In genomic region chr1:118826614-118827013, GRCm38 (mm10) we compare ENCODE assay signal across 19 mouse cellular contexts.
DNase-seq lines count a peak whose midpoint lies in the region; ATAC-seq and TF ChIP-seq lines count a peak whose summit lies in the region.
"Had no signal": no experiment of that assay in that cellular context is flagged by ENCODE, and none has a peak within 500 bp of the region (broad histone marks: within the 10 kb centered on the region; RNA-seq: fewer than 3 reads in every experiment).

No protein-coding gene starts in this region.

- no peak overlapping the region for H3K9ac ChIP-seq in limb, embryonic 15.5 days
- H3K9ac ChIP-seq: lung, embryonic 14.5 days; midbrain, embryonic 13.5 days had no signal

- H3K27me3 ChIP-seq in limb, embryonic 15.5 days, result no peaks in the 10 kb centered on the region
- H3K27me3 ChIP-seq: midbrain, embryonic 13.5 days had no signal

- DNase-seq in frontal cortex, adult 2 months (ENCODE audit: extremely low spot score in 1 of 2, low spot score in 1 of 2), result peak; percentile 22 to 64
- no peak for DNase-seq in frontal cortex, postnatal 25 days (ENCODE audit: low spot score in 2 of 2)
- peak; percentile 82 for DNase-seq in brain, embryonic 14.5 days (ENCODE audit: low read depth)
- DNase-seq in forelimb bud, embryonic 11.5 days (ENCODE audit: low read depth, low spot score), result peak; percentile 65
- DNase-seq in lung, adult 18-20 months, result no peak
- no peak for DNase-seq in gastrocnemius, adult 8-10 months (ENCODE audit: low spot score in 2 of 2)
- DNase-seq: gastrocnemius, postnatal 36 days; kidney, adult 8-10 months; lung, embryonic 14.5 days; retina, postnatal 1 day had no signal

- no peak for ATAC-seq in limb, embryonic 15.5 days (ENCODE audit: insufficient number of reproducible peaks, low FRiP score, low TSS enrichment, low read depth)
- ATAC-seq in granulocyte monocyte progenitor cell, adult 5-6 weeks (replicated peaks; ENCODE audit: poor library complexity, severe bottlenecking), result no peak
- ATAC-seq: hindbrain, embryonic 16.5 days had no signal

- TF ChIP-seq CTCF in brain, embryonic 14.5 days (IDR thresholded peaks at IDR 0.05; ENCODE audit: borderline replicate concordance, extremely low read depth, insufficient read depth, insufficient read length), result no peak

- TF ChIP-seq POLR2A in brain, embryonic 14.5 days (IDR thresholded peaks at IDR 0.05; ENCODE audit: borderline replicate concordance, extremely low read depth, insufficient read depth, insufficient read length, poor library complexity, severe bottlenecking), result no peak

- 38% methylated on average over 11 of the region's 11 CpGs for WGBS in limb, embryonic 15.5 days

- no peaks in the 10 kb centered on the region for H3K36me3 ChIP-seq in limb, embryonic 15.5 days
- H3K36me3 ChIP-seq: embryonic facial prominence, embryonic 10.5 days; G1E; midbrain, embryonic 13.5 days had no signal

- no peak overlapping the region for H3K4me3 ChIP-seq in limb, embryonic 15.5 days
- H3K4me3 ChIP-seq: embryonic facial prominence, embryonic 10.5 days; erythroblast, embryonic 14.5 days; midbrain, embryonic 13.5 days; myocyte had no signal

- H3K9me3 ChIP-seq in limb, embryonic 15.5 days, result no peaks in the 10 kb centered on the region
- H3K9me3 ChIP-seq: embryonic facial prominence, embryonic 10.5 days; midbrain, embryonic 13.5 days had no signal

- peak overlapping the region; percentile 83 for H3K27ac ChIP-seq in limb, embryonic 15.5 days
- H3K27ac ChIP-seq: embryonic facial prominence, embryonic 10.5 days; midbrain, embryonic 13.5 days had no signal

- H3K4me2 ChIP-seq in limb, embryonic 15.5 days, result no peak overlapping the region
- H3K4me2 ChIP-seq: heart, embryonic 11.5 days; lung, embryonic 14.5 days; midbrain, embryonic 13.5 days had no signal

- peaks cover 34% of the 10 kb centered on the region for H3K4me1 ChIP-seq in limb, embryonic 15.5 days
- H3K4me1 ChIP-seq: midbrain, embryonic 13.5 days had no signal

Comparison
In these comparisons a context has a peak if more than half of its experiments do, and no peak if none do; other contexts are left out.
1. DNase-seq: peak in frontal cortex, adult 2 months (2 of 2), brain, embryonic 14.5 days (single experiment) and forelimb bud, embryonic 11.5 days (single experiment); none in frontal cortex, postnatal 25 days (0 of 2), lung, adult 18-20 months (0 of 2) and gastrocnemius, adult 8-10 months (0 of 2).